Mouse (Mus musculus) embryonic facial prominence, embryonic 11.5 days (tissue): ENCODE data around the gene Vwa7. TPM values are rescaled to one million over a fixed set of nuclear protein-coding genes. Genes with fewer than 3 reads are reported as not detected.
A peak's percentile ranks its signal among the peaks of the same experiment; 100 is the strongest.

Experiments used
- ATAC-seq: fragments of 200-750 bp; cut with Nextera tagmentation; replicated peaks from 2 replicates; pipeline ENCODE4 v1.8.0; 2017; ENCODE audit warnings: low read depth; ENCODE audit not compliant: insufficient number of reproducible peaks, low FRiP score, low TSS enrichment
- DNase-seq: peaks from one replicate; pipeline ENCODE4 v3.0.0-alpha.2; 2015; ENCODE audit warnings: low spot score
- H3K27ac ChIP-seq: fragments of 300-500 bp; sonication (generic); replicated peaks from 2 replicates; pipeline ENCODE4 v1.5.1; 2014; ENCODE audit warnings: mild to moderate bottlenecking, low read depth, low read length, control low read depth
- H3K27me3 ChIP-seq: fragments of 300-500 bp; sonication (generic); 2 replicates; pipeline ENCODE4 v1.6.1; 2014; ENCODE audit warnings: mild to moderate bottlenecking, low read length, moderate library complexity, mixed read lengths; ENCODE audit not compliant: control insufficient read depth, insufficient read depth
- H3K36me3 ChIP-seq: fragments of 300-500 bp; sonication (generic); replicated peaks from 2 replicates; pipeline ENCODE4 v1.6.1; 2014; ENCODE audit warnings: low read depth, mild to moderate bottlenecking, low read length, moderate library complexity, mixed read lengths; ENCODE audit not compliant: control insufficient read depth, insufficient read depth
- H3K4me1 ChIP-seq: fragments of 300-500 bp; sonication (generic); 2 replicates; pipeline ENCODE4 v1.6.1; 2014; ENCODE audit warnings: low read length, mixed read lengths; ENCODE audit not compliant: control insufficient read depth, insufficient read depth
- H3K4me2 ChIP-seq: fragments of 300-500 bp; sonication (generic); 2 replicates; pipeline ENCODE4 v1.6.1; 2014; ENCODE audit warnings: low read depth, mild to moderate bottlenecking, control low read depth, low read length, moderate library complexity
- H3K4me3 ChIP-seq: fragments of 300-500 bp; sonication (generic); 2 replicates; pipeline ENCODE4 v1.5.1; 2014; ENCODE audit warnings: low read depth, low read length, control low read depth
- H3K9ac ChIP-seq: fragments of 300-500 bp; sonication (generic); replicated peaks from 2 replicates; pipeline ENCODE4 v1.6.1; 2014; ENCODE audit warnings: mild to moderate bottlenecking, control low read depth, low read length
- H3K9me3 ChIP-seq: fragments of 300-500 bp; sonication (generic); replicated peaks from 2 replicates; pipeline ENCODE4 v1.6.1; 2016; ENCODE audit warnings: mild to moderate bottlenecking, low read length, inconsistent platforms, mixed read lengths; ENCODE audit not compliant: control insufficient read depth
- WGBS: fragments of 180-500 bp; shearing (Covaris S2); extraction: QIAGEN DNeasy Blood & Tissue Kit; methylation state at CpG from one replicate; pipeline ENCODE4 v1.1.7; 2014; 5-methylcytosine and 5-hydroxymethylcytosine counted together
- polyA plus RNA-seq: library from polyadenylated mRNA; unstranded; fragments of >200 nt; fragmentation: Nextera tagmentation; extraction: Ambion mirVana; gene quantifications from 2 replicates; pipeline ENCODE4 v1.2.1, GENCODE M21; 2014

Gene Vwa7
- polyA plus RNA-seq, 1 experiment from 2014 or later: 0.17 TPM

DNA sequence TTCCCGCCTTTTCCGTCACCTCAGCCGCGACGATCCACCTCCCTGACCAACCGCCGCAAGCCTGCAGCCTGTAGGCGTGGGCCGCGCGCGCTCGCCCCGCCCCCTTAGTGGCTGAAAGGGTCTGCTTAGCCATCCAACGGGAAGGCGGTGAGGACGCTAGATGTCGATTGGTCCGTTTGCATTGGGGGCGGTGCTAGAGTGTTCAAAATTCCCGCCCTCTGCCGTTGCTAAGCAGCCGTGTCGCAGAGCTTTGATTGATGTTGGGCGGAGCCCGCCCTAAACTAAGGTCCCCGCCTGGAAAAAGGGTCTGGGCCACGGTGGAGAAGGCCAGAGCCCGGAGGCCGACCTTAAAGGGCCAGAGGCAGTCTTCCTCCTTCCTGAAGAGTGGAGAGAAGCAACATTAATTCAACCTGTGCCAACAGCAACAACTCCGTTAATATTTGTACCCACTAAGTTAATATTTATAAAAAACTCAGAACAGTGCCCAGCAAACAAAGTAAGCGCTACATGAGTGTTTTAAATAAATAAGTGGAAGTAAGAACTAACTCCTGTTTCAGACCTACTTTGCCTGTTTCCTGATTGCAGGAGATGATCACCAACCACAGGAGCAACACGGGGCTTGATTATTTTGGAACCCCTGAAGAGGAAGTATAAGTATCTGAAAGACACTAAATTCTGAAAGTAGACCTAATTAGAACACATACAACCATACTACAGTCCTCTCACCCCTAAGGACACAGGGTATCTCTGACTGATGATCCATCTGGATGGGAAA is 30.5 kb downstream of the Vwa7 start, which contains the start of gene Msh5:
Gene Msh5, minus strand, starts transcription at position 65 of the 775 bp plus-strand sequence.
- Histone ChIP-seq H3K9ac (peak within 1 kb of the TSS; percentile 80), H3K27ac (peak within 1 kb of the TSS; percentile 48; the same call in 1 of the 2 replicates), H3K4me3 (peak within 1 kb of the TSS; percentile 41), H3K9me3 (no peaks in the 10 kb centered on the region), H3K27me3 (no peaks in the 10 kb centered on the region), H3K36me3 (no peaks in the 10 kb centered on the region), H3K4me2 (peak within 1 kb of the TSS; percentile 87), H3K4me1 (no peaks in the 10 kb centered on the region; the same call in 1 of the 2 replicates)
- DNase-seq (peak; percentile 100), ATAC-seq (peak; percentile 97)
- WGBS: 3% methylated on average over 31 of the region's 33 CpGs

DNA sequence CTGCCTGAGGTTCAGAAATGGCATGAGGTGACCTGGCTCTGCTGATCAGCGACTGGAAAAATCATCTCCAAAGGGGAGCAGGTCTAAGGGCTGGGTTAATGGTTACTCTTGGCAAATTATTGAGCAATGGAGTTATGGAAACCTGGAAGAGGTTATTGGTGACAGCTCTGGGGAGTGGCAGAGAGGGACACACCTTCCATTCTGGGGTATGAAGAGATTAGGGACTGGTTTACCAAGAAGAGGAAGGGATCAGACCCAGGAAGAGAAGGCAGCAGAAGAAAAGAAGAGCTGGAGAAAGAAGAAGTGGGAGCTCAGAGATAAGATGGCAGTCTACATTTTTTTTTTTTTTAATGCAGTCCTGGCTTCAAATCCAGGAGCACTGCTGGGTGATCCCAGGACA is 31.3 kb downstream of the Vwa7 start:
- DNase-seq (no peak), ATAC-seq (no peak)
- Histone ChIP-seq H3K4me2 (no peak overlapping the region), H3K36me3 (no peaks in the 10 kb centered on the region), H3K9me3 (no peaks in the 10 kb centered on the region), H3K27ac (0 out of 2 replicates have a peak overlapping the region, but pooled peaks have one; percentile 29), H3K9ac (no peak overlapping the region), H3K27me3 (no peaks in the 10 kb centered on the region), H3K4me3 (no peak overlapping the region), H3K4me1 (peaks cover 2% of the 10 kb centered on the region)
- 43% methylated on average over 1 of the region's 1 CpGs for WGBS

DNA sequence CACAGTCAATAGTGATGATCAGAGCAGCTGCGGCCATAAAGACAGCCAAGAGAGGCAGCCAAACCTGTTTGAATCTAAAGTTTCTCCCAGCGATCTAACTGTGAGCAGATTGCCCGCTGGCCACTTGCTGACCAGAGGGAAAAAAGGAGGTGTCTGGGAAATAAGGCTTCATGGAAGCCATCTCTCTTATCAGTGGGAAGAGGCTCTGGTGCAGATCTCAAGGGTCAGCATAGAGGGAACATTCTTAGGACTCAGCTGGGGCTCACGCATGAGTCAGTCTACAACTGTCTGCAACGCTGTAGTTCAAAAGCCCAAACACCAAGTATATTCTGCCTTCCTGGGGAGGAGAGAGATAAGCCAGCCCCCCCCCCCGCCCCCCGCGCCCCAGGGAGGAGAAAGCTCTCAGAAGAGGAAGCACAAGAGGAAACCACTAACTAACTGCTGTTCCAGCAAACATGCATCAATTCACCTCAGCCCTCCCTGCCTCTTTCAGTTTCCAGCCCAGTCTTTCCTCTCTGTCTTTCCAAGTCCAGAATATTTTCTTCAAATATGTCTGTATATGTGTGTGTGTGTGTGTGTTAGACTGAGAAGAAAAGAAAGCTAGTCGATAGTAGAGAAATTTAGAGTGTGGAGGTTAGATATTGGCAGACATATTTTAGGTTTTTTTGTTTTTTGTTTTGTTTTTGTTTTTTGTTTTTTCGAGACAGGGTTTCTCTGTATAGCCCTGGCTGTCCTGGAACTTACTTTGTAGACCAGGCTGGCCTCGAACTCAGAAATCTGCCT is 32.0 kb downstream of the Vwa7 start:
- Histone ChIP-seq H3K27ac (peak overlapping the region; percentile 29; the same call in 1 of the 2 replicates), H3K9ac (0 out of 2 replicates have a peak overlapping the region, but pooled peaks have one; percentile 3), H3K4me1 (peaks cover 2% of the 10 kb centered on the region), H3K4me2 (no peak overlapping the region), H3K4me3 (no peak overlapping the region), H3K27me3 (no peaks in the 10 kb centered on the region), H3K36me3 (no peaks in the 10 kb centered on the region; the same call in 1 of the 2 replicates), H3K9me3 (no peaks in the 10 kb centered on the region)
- 38% methylated on average over 11 of the region's 11 CpGs for WGBS
- DNase-seq: no peak
- no peak for ATAC-seq

DNA sequence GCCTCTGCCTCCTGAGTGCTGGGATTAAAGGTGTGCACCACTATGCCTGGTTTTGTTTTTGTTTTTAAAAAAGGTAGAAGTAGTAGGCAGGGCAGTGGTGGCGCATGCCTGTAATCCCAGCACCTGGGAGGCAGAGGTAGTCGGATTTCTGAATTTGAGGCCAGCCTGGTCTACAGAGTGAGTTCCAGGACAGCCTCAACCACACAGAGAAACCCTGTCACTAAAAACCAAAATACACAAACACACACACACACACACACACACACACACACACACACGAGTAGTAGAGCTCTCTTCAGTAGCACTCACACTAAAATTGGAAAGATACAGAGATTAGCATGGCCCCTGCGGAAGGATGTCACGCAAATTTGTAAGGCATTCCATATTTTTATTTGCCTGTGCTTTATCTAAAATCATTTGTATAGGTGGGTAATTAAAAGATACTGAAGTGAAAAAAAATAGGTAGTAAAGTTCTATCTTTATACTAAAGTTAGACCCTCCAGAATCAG is 32.6 kb downstream of the Vwa7 start:
- 79% methylated on average over 5 of the region's 5 CpGs for WGBS
- peaks cover under 1% of the 10 kb centered on the region for H3K36me3 ChIP-seq
- no peak for DNase-seq
- H3K27me3 ChIP-seq: no peaks in the 10 kb centered on the region
- no peak overlapping the region for H3K27ac ChIP-seq
- peaks cover 2% of the 10 kb centered on the region for H3K4me1 ChIP-seq
- H3K9ac ChIP-seq: no peak overlapping the region
- ATAC-seq: no peak
- H3K4me2 ChIP-seq: no peak overlapping the region
- H3K4me3 ChIP-seq: no peak overlapping the region
- no peaks in the 10 kb centered on the region for H3K9me3 ChIP-seq

DNA sequence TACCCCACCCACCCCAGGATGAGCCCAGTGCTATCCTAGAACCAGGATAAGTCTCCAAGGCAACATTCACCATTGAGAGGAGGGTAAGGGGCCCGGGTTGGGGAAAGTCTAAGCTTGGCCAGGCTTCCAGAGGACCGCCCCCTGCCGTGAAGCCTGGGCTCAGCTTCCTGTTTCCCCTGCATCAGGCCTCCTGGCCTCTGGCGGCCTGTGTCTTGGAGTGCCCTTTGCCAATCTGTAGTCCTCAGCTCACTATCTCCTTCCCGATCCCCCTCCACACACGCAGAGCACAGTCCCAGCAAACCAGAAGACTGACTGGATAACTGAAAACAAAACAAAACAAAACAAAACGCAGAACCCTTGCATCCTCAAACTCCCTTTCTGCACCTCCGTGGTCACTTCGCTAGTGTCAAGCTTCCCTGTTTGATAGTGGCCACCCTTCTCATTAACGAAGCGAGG is 33.2 kb downstream of the Vwa7 start, which contains the start of gene Clic1:
Gene Clic1, plus strand, starts transcription at position 406 of the 456 bp plus-strand sequence.
- H3K9me3 ChIP-seq: no peaks in the 10 kb centered on the region
- DNase-seq (peak; percentile 89), ATAC-seq (no peak)
- H3K36me3 ChIP-seq: peaks cover 5% of the 10 kb centered on the region
- WGBS: 3% methylated on average over 11 of the region's 11 CpGs
- peak within 1 kb of the TSS; percentile 71 for H3K4me3 ChIP-seq
- H3K4me2 ChIP-seq: peak within 1 kb of the TSS; percentile 89
- H3K9ac ChIP-seq: peak within 1 kb of the TSS; percentile 93
- peaks cover 2% of the 10 kb centered on the region for H3K4me1 ChIP-seq
- peak within 1 kb of the TSS; percentile 97 for H3K27ac ChIP-seq
- no peaks in the 10 kb centered on the region for H3K27me3 ChIP-seq

DNA sequence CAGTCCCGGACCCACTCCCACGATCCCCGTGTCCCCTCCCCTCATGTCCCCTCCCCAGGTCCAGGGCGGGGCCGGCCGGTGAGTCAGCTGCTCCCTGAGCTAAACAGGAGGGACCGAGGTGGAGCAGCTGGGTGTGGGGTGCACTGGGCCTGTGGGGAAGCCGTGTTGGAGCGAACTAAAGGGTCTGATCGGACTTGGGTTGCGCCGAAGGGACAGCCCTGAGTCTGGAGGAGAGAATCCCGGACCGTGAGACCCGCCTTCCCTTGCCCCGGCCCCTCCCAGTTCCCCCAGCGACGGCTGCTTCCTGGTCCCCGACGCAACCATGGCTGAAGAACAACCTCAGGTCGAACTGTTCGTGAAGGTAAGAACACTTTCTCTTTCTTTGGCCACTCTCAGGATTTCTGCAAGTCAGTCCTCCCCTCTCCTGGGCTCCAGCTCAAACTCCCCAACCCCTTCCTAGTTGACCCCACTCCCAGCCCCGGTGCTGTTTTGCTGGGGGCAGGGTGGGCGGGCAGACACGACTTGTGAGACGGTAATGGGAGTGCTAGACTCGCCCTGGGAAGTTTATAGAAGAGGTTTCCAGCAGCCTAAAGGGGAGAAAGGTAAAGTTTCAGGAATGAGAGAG is 33.9 kb downstream of the Vwa7 start:
- WGBS: under 1% methylated on average over 27 of the region's 27 CpGs
- Histone ChIP-seq H3K27me3 (no peaks in the 10 kb centered on the region), H3K9ac (peak overlapping the region; percentile 93), H3K4me1 (peaks cover 2% of the 10 kb centered on the region), H3K4me3 (peak overlapping the region; percentile 71), H3K4me2 (peak overlapping the region; percentile 89), H3K27ac (peak overlapping the region; percentile 97), H3K36me3 (peaks cover 8% of the 10 kb centered on the region), H3K9me3 (no peaks in the 10 kb centered on the region)
- 0 out of 2 replicates have a peak, but pooled peaks have one; percentile 22 for ATAC-seq
- DNase-seq: peak; percentile 79

DNA sequence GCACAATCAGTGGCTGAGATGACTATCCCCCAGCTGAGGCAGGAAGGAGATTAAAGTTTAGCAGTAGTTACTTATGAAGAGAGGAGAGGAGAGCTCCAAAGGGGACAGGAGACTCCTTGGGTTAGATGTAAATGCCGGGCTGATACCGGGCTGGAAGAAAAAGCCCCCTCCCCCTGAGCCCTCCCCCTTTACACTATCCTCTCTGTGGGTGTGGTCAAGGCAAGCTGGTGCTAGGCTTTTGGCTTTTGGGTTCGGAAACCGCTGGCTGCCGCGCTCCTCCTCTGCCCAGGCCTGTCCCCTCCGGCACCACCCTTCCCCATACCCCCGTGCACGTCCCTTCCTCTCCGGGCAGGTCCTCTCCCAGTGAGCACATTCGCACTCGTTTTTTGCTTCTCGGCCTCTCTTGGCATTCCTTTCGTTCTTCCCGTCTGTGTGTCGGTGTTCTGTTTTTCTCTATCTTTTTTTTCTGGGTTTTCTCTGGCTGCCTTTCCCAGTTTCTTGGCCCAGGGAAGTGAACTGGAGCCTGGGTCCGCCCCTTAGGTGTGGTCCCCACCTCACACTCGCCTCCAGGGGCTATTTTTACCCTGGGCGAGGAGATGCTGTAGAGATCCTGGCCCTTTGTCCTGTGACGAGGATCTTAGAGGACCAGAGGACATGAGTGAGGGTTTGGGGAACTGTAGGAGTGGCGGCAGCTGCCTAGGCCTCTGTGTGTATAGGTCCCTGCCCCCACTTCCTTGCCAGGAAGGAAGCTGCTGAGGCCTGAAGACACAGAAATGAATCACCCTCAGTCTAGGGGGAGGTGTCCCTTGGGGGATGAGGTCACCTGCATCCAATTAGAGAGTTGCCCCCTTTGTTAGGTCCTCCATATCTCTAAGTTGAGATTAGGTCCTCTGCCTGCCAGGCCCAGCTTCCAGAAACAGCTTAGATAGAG is 35.0 kb downstream of the Vwa7 start:
- H3K4me1 ChIP-seq: peaks cover 2% of the 10 kb centered on the region
- ATAC-seq: peak; percentile 27; the same call in 1 of the 2 replicates
- peaks cover 8% of the 10 kb centered on the region for H3K36me3 ChIP-seq
- H3K27me3 ChIP-seq: no peaks in the 10 kb centered on the region
- H3K27ac ChIP-seq: peak overlapping the region; percentile 97
- 1% methylated on average over 21 of the region's 21 CpGs for WGBS
- H3K9ac ChIP-seq: peak overlapping the region; percentile 93
- peak overlapping the region; percentile 89 for H3K4me2 ChIP-seq
- H3K4me3 ChIP-seq: peak overlapping the region; percentile 71
- H3K9me3 ChIP-seq: no peaks in the 10 kb centered on the region
- peak; percentile 75 for DNase-seq
